Mouse (Mus musculus): ENCODE measurements around the gene Ddb1.

The Ddb1 gene

DNA sequence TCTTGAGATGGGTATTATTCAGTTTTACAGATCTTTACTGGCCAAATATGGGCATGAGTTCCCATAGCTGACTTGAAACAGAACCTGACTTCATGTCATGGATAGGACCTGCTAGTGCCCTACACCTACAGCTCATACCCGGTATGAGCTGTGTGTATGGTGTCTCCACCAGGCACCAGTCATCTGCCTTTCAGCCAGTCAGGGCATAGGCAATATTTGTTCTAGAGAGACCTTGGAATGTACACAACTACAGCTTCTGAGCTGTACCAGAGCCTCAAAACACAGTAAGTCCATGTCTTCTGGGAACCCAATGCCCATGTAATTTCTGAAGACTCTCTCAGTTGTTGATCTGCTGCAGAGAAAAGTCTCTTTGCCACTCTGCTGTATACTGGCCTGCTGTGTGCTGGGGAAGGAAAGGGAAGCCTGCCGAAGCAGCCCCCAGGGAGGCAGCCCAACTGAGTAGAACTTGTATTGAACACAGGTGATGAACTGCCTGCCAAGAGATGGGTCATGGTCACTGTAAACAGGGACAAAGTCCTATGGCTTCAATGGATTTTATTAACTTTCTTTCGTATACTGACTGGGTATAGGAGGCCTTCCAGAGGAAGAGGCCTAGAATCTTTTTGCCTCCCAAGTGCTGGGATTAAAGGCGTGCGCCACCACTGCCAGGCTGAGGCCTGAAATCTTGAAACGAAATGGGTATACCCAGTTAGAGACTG lies 13.3 kb upstream of the Ddb1 start:
- DNase-seq (ENCODE audit: low spot score) = no peak

DNA sequence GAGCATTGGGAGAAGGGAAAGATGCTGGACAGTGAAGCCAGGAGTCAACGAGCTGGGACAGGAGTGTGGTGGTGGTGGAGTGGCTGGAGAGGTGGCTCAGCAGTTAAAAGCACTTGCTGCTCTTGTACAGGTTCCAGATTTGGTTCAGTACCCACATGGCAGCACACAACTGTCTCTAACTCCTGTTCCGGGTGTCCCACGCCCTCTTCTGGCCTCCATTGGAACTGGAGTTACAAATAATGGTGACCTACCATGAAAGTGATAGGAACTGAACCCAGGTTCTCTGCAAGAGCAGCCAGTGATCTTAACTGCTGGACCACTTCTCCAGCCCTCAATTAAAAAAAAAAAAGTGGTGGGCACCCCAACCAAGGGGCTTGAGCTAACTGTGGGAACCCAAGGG lies 6.9 kb upstream of the Ddb1 start:
- DNase-seq (ENCODE audit: low spot score) = no peak

DNA sequence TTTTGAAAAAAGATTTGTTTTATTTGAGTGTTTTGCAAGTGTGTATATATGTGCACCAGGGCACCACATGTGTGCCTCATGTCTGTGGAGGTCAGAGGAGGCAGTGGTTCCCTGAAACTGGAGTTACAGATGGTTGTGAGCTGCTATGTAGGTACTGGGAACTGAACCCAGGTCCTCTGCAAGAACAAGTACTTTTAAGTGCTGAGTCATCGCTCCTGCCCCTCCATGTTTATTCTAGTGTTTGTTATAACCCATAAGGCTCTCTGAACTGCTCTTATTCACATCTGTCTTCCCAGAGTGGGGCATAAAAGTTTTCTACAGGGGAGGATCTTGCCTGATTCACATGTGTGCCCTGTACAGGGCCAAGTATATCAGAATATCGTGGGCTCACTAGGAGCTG lies 5.5 kb upstream of the Ddb1 start:
- no peak for DNase-seq (ENCODE audit: low spot score)

DNA sequence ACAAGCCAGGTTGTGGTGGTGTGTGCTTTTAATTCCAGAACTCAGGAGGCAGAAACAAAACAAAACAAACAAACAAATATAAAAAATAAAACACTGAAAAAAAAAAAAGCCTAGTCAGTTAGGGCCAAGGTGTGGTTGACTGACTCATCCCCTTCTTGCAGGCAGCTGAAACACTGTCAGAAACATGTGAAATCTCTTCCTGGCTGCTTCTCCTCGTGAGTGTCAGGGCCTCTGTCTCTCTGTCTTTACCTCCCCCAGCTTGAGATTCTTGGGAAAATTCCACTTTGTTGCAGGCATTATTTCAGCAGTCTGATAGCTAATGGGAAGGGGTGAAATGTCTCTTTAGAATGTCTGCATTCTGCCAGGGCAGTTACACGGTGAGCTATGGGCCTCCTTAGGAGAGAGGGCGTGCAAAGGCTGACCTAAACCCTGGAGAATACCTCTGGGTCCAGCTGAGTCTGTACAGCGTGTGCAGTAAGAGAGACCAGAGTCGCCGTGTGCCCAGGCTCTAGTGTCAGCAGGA lies 2.8 kb upstream of the Ddb1 start:
- DNase-seq (ENCODE audit: low spot score) = no peak

DNA sequence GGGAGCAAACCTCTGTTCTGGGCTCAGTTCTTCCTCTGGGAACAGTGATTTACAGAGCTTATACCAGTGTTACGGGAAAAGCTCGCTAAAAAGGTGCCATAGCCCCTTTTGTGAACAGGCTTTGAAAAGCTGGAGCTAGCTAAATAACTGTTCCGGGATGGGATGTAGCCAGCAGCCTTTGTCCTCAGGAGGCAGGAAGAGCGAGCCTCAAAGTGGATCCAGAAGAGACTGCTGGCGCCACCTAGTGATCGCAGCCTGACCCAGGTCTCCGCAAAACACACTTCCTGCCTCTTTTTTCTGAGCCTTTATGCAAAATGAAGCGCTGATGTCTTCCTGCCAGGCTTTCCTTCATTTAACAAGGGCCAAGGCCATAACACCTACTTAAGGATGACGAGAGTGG lies 2.3 kb upstream of the Ddb1 start:
- peak; percentile 87 for DNase-seq (ENCODE audit: low spot score)

DNA sequence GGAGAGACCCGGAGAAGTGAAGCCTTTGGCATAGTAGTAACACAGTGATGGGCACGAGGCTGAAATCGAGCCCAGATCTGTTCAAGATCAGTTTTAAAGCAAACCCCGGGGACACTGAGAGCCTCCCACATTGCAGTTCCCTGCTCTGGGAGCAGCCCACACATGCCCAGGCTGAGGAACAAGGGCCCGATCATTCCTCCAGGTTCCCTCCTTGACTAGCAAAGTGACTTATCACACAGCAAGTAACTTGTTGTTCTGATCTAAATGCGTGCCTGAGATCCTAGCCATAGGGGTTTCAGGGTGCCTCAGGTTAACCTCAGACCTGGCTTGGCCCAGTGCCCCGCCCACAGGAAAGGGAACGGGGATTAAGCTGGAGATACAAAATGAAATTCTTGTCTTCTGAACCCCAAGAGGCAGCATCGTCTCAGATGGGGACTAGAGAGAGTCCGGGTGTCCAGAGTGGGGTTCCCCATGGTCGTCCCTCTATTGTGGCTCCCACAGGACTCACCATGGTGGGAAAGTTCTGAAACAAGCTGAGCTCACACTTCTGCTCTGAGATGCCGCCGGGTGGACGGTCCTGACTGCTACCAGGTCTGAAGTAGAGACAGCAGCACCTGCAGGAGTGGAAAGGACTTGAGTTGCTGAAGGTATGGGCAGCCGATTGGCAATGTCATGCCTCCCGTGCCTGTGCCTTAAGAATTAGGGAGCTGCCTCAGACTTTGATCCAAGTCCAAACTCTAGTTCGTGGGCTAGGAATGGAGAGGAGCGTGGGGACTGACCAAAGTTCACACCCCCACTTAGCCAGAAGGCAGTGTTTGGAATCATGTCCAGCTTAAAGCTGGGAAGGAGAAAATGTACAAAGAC lies 1.2 kb upstream of the Ddb1 start:
- DNase-seq (ENCODE audit: low spot score) = no peak

DNA sequence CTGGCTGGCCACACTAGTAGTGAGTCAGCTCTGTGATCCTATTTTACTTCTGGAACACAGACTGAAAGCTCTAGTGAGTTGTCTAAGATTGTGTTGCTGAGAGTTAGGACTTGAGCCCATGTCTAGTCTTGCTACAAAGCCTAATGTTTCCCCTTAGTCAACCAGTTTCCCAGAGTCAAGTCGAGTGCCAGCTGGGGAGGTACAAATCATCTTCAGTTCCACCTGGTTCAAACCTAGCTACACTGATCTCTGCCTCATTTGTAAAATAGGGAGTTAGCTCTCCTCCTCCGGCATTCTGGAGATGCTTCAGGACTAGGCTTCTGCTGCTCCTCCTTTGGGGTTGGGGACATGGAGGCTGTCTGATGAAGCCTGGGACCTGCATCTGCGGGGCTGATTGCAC lies 593 bp upstream of the Ddb1 start:
- DNase-seq (ENCODE audit: low spot score) = no peak

DNA sequence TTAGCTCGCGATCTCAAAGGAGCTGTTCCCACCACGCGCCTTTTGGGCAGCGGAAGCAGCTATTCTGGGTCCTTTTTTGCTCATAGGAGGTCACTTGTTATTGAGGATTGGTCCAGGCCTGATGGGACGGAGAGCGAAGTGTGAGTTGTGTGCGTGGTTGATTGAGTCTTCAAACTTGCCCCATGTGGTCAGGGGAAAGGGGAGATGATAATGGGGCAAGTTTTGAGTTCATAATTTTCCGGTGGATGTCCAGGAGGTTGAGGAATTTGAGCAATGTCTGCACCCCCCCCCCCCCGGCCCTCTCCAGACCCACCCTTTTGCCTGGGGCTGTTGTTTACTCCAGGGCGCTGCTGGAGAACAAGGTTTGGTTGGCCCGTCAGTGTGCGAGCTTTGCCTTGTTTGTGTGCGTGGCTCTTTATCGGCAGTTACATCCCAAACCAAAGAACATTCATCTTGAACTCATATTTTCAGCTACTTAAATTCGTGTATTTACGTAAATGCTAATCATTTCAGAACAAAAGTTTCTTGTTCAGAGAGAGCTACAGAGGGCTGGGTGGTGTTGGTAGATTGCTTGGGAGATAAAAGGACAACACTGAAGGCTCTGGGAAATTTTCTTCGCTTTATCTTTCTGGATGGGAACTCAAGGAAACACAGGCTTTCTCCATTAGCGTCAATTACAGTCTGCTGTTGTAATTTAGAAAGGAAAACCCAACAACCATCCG lies 935 bp downstream of the Ddb1 start:
- no peak for DNase-seq (ENCODE audit: low spot score)

DNA sequence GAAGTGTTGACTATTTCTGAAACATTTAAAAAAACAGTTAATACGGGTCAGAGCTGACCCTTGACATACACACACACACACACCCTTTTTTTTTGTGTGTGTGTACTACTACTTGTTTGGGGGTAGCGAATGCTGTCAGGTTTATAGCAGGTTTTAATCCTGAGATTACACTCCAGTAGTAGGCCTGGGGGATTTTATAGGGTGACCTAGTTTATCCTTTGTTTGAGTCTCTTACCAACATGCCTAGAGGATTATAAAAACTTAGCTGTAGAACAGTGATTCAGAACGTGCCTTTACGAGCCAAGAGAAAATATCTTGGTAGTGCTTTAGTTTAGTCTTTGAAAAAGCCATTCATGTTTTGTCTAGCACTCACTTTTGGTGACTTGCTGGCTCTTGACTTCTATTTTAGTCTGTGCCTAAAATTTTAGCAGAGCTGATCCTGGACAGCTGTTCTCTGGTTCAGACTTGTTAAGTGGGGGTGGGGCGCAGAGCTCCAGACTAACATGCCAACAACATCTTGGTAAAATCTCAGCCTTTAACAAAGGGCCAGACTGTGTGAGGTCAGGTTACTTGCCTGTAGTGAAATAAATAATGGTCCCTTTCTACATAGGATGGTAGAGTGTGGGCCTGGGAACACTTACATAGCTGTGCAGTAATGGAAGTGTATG lies 3.6 kb downstream of the Ddb1 start:
- no peak for DNase-seq (ENCODE audit: low spot score)

DNA sequence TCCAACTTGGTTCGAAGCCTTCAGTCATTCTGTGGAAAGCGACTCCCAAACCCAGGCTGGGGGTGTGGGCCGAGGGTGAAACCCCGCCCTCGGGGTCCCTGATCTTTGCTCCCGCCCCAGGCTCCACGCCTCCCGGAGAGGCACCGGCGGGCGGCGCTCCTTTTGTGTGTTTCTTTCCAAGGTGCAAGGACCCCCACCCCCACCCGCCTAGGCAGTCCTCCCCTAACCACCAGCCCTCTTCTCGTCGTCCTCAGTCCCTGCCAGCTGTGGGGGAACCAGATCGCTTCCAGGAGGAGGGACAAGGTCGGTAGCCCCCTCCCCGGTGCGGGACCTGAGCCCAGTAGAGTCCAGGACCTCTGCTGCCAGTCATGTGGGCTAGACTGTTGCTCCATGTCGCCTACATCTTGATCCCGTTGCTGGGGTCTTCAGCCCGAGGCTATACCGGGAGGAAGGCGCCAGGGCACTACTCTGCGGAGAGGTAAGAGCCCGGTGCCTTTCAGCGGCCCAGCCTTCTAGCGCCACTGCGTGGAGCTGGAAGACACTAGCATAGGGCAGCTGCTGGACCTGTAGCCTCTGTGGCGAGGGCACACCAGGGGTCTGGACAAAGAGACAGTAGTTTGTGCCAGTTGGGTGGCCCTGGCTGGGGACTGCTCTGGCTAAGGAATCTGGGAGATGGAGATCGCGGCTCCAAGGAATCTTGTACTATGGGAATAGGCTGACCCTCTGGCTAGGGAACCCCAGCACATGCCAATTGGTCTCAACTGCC lies 29.2 kb downstream of the Ddb1 start, which contains the start of gene Vwce:
Gene Vwce, plus strand, starts transcription at position 108 of the 766 bp plus-strand sequence.
- peak; percentile 15 for DNase-seq (ENCODE audit: low spot score)

DNA sequence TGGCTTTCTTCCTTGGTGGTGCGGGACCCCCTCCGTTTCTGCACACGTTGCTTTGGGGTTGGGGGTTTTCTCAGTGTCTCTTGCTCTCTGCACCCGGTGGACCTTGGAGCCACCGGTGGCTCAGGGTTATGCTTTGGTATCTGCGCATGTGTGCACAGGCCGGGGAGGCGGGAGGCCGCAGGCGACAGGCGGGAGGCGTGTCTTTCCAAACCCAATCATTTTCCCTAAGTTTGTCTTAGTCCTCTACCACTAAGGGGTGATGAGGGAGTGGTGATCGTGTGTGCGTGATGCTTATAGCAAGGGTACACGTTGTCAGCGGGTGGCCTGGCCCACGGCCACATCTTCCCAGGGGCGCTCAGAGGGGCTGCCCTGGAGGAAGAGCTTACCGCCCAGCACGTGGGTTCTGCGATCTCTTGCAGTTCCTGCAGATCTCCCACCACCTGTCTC lies 29.8 kb downstream of the Ddb1 start:
- DNase-seq (ENCODE audit: low spot score) = peak; percentile 23

DNA sequence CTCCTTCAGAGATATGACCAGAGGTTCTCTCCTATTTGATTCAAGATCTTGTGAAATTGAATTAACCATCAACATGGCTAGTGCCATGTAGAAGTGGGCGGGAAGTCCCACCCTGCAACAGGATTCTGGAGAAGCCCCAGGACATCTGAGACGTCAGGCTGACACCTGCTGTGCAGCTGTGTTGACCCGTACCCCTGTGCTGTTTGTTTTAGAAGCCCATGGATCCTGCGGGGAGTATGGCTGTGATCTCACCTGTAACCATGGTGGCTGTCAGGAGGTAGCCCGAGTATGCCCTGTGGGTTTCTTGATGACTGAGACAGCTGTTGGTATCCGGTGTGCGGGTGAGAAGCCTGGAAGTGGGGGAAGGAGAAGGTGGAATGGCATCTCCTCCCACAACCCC lies 32.7 kb downstream of the Ddb1 start:
- no peak for DNase-seq (ENCODE audit: low spot score)

DNA sequence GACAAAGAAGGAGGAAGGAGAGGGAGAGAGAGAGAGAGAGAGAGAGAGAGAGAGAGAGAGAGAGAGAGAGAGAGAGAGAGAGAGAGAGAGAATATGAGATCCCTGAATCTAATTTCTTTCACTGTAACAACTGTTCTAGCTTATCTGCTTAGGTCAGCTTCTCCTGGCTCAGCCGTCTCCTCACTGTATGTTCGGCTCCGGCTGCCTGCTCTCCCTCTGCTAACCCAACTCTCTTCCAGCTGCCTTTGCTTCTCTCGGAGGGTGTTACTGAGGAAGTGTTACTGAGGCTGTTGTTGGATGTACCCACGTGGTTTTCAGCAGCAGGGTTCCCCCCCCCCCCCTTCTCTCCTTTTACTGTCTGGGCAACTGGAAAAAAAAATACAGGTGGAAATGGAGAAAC lies 35.0 kb downstream of the Ddb1 start:
- no peak for DNase-seq (ENCODE audit: low spot score)

DNA sequence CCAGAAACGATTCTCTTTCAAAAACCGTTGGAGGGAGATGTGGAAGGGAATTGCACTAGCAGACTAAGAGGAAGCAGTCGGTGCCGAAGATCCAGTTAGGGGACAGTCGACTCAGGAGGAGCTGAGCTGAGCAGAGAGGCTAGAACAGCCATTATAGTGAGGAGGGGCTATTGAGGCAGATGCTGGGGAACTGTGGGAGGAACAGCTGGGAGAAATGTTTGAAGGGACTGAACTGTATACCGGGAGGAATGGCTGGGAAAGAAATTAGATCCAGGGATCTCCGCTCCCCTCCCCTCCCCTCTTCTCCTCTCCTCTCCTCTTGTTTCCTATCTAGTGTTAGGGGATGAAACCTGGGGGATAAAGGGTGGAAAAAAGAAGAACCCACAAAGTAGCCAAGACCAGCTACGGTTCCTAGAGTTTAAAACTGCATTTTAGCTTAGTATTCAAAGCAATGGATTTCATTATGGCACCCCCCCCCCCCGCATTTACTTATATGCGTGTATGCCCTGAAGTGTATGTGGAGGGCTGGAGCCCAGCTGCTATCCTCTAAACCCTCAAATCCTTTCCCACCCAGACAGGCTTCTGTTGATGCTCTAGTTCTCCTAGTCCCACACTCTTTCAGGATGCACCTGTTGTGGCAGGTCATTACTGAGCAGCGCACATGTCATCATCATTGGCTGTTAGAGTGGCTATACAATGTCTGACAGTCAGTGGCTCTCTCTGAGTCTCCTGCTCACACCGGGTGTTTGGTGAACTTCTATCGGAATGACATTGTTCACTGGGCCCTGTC lies 35.7 kb downstream of the Ddb1 start:
- DNase-seq (ENCODE audit: low spot score) = no peak

DNA sequence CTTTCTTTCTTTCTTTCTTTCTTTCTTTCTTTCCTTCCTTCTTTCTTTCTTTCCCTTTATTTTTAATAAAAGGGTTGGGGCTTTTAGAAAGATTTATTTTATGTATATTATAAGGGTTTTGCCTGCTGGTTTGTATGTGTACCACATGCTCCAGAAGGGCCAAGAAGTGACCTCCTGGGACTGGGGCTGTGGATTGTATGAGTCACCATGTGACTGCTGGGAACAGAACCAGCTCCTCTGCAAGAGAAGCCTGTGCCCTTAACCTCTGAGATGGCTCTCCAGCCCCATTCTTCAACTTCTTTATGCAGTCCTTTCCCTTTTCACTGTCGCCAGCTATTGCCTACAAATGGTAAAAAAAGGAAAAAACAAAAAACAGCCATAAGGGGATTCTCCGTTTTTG lies 40.5 kb downstream of the Ddb1 start:
- no peak for DNase-seq (ENCODE audit: low spot score)

DNA sequence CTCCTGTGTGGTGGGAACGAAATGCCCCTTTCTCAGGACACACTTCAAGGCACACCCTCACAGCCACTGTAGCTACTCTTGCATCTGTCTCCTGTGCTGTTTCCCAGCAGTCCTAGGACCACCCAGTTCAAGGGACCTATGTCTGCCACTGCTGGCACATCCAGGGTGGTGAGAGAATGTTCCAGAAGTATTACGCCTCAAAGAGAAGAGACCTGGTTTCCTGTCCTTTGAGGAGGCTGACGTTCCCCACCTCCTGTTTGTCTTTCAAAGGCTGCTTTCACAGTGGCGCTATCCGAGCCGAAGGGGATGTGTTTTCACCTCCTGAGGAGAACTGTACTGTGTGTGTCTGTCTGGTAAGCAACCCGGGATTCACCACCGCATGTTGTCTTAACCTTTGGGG lies 43.0 kb downstream of the Ddb1 start:
- DNase-seq (ENCODE audit: low spot score) = no peak

DNA sequence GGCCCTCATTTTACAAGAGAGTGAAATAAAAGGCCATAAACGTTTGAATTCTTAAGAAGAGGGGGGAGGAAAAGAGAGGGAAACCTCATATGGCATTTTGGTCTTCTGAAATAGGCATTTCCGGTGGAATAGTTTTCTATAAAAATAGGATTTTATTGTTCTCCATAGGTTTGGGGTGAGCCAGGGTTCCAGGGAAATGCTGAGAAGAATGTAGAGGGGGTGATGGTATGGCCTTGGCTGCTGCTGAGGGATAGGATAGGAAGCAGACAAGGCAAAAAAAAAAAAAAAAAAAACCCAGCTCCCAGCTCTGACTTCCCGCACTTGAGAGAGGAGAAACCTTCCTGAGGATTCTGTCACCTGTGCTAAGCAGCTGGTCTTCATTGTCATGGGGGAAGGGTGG lies 50.9 kb downstream of the Ddb1 start:
- DNase-seq (ENCODE audit: low spot score) = no peak

DNA sequence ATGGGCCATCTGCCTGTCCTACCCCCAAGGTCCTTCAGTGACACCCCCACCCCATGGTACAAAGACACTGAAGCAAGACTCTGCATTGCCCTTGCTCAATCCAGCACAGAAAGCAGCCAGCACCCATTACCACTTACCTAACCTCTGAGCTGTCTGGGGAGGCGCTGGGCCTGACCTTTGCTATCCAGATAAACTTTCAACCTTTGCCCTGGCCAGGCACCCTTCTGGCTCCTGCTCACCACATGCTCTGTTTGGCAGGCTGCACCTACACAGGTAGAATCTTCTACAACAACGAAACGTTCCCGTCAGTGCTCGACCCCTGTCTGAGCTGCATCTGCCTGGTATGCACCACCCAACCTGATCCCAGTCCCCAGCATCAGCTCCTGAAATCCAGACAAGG lies 52.6 kb downstream of the Ddb1 start:
- DNase-seq (ENCODE audit: low spot score) = no peak

DNA sequence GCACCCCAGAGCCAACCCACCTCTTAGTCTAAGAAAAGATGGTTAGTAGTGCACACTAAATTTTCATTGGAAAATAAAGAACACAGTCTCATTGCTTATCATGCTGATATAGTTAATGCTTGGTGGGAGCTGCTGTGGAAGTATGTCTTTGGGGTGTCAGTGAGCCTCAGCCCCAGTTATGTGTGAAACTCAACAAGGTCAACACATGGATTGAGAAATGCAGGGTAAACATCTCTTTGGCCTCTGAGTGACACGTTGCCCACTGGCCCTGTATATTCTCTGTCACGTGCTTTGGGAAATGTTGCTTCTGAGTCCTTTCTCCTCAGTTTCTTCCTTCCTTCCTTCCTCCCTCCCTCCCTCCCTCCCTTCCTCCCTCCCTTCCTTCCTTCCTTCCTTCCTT lies 53.3 kb downstream of the Ddb1 start:
- DNase-seq (ENCODE audit: low spot score) = no peak

DNA sequence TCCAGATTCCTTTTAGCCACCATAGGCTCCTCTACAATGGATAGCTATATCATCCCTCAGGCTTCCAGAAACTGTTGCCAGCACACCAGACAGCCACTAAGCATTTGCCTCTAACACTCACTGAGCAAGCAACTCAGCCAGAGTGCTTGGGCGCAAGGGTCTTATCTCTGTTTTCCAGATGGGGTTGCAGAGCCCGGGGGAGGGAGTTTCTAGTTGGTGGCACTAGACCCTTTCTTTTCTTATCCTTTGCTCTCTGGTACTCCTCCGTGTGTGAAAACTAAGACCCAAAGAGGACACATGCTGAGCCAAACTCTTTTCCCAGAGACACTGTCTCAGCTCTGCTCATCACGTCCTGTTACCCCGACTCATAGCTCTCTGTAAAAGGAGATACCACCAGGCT lies 56.2 kb downstream of the Ddb1 start:
- no peak for DNase-seq (ENCODE audit: low spot score)

All from urinary bladder, postnatal 25 days (tissue).